Mouse (Mus musculus): Measurements from ENCODE around the gene Pitpnc1. TPM values are rescaled to one million over a fixed set of nuclear protein-coding genes. Genes with fewer than 3 reads are reported as not detected.

The Pitpnc1 gene
- polyA plus RNA-seq, 1 experiment from 2014 or later = 19.6 TPM

DNA sequence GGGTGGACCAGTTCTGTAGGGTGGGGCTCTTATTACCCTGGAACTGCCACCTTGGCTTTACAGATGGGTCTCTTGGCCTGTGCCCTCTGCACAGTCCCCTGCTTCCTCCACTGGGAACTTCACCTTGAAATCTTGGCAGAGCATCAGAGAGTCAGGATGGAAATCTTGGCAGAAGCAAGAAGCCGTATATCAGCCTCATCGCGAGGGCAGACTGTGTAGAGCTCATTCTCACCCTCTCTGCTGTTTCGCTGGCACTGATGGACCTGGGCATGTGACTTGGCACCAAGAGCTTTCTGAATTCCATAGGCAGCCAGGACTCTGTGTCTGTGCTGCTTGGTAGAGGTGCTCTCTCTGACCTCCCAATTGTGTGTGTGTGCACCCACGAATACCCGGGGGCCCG lies 221.7 kb downstream of the Pitpnc1 start:
- Histone ChIP-seq H3K27me3 (ENCODE audit: insufficient read depth, low read length) (no peaks in the 10 kb centered on the region), H3K9me3 (replicated peaks; ENCODE audit: low read length) (no peaks in the 10 kb centered on the region), H3K36me3 (ENCODE audit: insufficient read depth, low read length) (0 out of 2 replicates have a peak, but pooled peaks cover 14% of the 10 kb centered on the region), H3K27ac (no peak overlapping the region), H3K4me1 (replicated peaks; ENCODE audit: insufficient read depth, low read length) (no peaks in the 10 kb centered on the region), H3K4me2 (ENCODE audit: low read length) (no peak overlapping the region), H3K9ac (ENCODE audit: low read depth, low read length) (no peak overlapping the region), H3K4me3 (replicated peaks; ENCODE audit: low read depth, low read length) (no peak overlapping the region)
- WGBS = 84% methylated on average over 7 of the region's 7 CpGs
- TF ChIP-seq CTCF (IDR thresholded peaks at IDR 0.05; ENCODE audit: low read depth) = no peak
- DNase-seq (ENCODE audit: low spot score) (no peak), ATAC-seq (replicated peaks; ENCODE audit: low FRiP score, low read depth) (no peak)

DNA sequence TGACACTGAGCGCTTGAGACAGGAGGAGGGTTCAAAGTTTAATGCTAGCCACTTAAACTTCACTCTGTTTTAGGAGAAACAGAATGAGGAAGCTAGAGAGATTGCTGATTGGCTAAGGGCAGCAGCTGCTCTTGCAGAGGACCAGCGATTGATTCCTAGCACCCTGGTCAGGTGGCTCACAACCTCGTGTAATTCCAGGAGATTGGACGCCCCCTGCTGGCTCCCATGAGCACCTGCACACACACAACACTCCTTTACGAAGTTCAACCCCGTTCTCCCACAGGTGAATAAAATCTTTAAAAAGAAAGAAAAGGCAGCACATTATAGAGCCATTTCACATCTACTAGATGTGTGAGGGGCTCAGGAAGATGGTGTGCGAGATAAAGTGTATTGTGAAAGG lies 224.8 kb downstream of the Pitpnc1 start:
- Histone ChIP-seq H3K36me3 (ENCODE audit: insufficient read depth, low read length) (0 out of 2 replicates have a peak, but pooled peaks cover under 1% of the 10 kb centered on the region), H3K4me1 (replicated peaks; ENCODE audit: insufficient read depth, low read length) (no peaks in the 10 kb centered on the region), H3K27ac (no peak overlapping the region), H3K9ac (ENCODE audit: low read depth, low read length) (no peak overlapping the region), H3K4me3 (replicated peaks; ENCODE audit: low read depth, low read length) (no peak overlapping the region), H3K4me2 (ENCODE audit: low read length) (no peak overlapping the region), H3K27me3 (ENCODE audit: insufficient read depth, low read length) (no peaks in the 10 kb centered on the region), H3K9me3 (replicated peaks; ENCODE audit: low read length) (no peaks in the 10 kb centered on the region)
- WGBS = 92% methylated on average over 7 of the region's 7 CpGs
- DNase-seq (ENCODE audit: low spot score) (no peak), ATAC-seq (replicated peaks; ENCODE audit: low FRiP score, low read depth) (no peak)
- no peak for TF ChIP-seq CTCF (IDR thresholded peaks at IDR 0.05; ENCODE audit: low read depth)

DNA sequence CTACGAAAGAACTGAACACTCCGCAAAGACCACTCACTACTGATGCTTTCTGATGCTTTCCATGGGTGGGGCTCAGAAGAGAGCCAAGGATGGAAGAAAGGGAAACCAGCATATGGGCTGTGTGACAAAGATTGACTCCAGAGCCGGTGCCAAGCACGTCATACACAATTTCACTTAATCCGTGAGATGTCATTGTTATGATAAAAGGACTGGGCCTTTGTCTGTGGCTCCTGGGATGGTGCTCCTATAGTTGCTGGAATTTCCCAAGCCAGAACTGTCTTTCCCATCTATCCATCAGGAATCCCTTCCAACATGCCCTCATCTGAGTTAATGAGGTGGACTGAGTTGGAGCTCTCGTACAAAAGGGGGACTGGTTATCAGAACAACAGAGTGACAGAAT lies 227.4 kb downstream of the Pitpnc1 start:
- no peak overlapping the region for H3K9ac ChIP-seq (ENCODE audit: low read depth, low read length)
- H3K4me2 ChIP-seq (ENCODE audit: low read length) = no peak overlapping the region
- H3K36me3 ChIP-seq (ENCODE audit: insufficient read depth, low read length) = no peaks in the 10 kb centered on the region
- 90% methylated on average over 6 of the region's 6 CpGs for WGBS
- TF ChIP-seq CTCF (IDR thresholded peaks at IDR 0.05; ENCODE audit: low read depth) = no peak
- H3K4me3 ChIP-seq (replicated peaks; ENCODE audit: low read depth, low read length) = no peak overlapping the region
- no peaks in the 10 kb centered on the region for H3K9me3 ChIP-seq (replicated peaks; ENCODE audit: low read length)
- no peaks in the 10 kb centered on the region for H3K4me1 ChIP-seq (replicated peaks; ENCODE audit: insufficient read depth, low read length)
- no peaks in the 10 kb centered on the region for H3K27me3 ChIP-seq (ENCODE audit: insufficient read depth, low read length)
- H3K27ac ChIP-seq = no peak overlapping the region
- no peak for ATAC-seq (replicated peaks; ENCODE audit: low FRiP score, low read depth)
- no peak for DNase-seq (ENCODE audit: low spot score)

DNA sequence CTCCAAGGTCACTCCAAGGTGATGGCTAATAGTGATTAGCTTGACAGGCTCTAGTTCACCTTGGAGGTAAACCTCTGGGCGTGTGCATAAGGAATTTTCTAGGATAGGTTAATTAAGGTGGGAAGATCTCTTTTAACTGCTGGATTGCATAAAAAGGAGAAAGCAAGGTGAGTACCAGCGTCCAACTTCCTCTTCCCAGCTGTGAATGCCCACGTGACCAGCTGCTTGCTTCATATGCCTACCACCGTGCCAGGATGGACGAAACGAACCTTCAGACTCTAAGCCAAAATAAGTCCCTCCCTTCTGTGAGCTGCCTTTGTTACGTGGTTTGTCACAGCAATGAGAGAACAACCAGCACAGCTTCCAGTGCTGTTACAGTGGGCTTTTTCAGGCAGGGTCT lies 228.8 kb downstream of the Pitpnc1 start:
- no peaks in the 10 kb centered on the region for H3K9me3 ChIP-seq (replicated peaks; ENCODE audit: low read length)
- H3K27ac ChIP-seq = no peak overlapping the region
- WGBS = 81% methylated on average over 7 of the region's 7 CpGs
- no peak overlapping the region for H3K4me2 ChIP-seq (ENCODE audit: low read length)
- no peak for TF ChIP-seq CTCF (IDR thresholded peaks at IDR 0.05; ENCODE audit: low read depth)
- DNase-seq (ENCODE audit: low spot score) (no peak), ATAC-seq (replicated peaks; ENCODE audit: low FRiP score, low read depth) (no peak)
- no peaks in the 10 kb centered on the region for H3K36me3 ChIP-seq (ENCODE audit: insufficient read depth, low read length)
- H3K9ac ChIP-seq (ENCODE audit: low read depth, low read length) = no peak overlapping the region
- no peaks in the 10 kb centered on the region for H3K4me1 ChIP-seq (replicated peaks; ENCODE audit: insufficient read depth, low read length)
- H3K27me3 ChIP-seq (ENCODE audit: insufficient read depth, low read length) = no peaks in the 10 kb centered on the region
- H3K4me3 ChIP-seq (replicated peaks; ENCODE audit: low read depth, low read length) = no peak overlapping the region

GRCm38 (mm10) chr11:107238506-107238905 lies 232.0 kb downstream of the Pitpnc1 start:
- Histone ChIP-seq H3K4me2 (ENCODE audit: low read length) (no peak overlapping the region), H3K9me3 (replicated peaks; ENCODE audit: low read length) (no peaks in the 10 kb centered on the region), H3K9ac (ENCODE audit: low read depth, low read length) (no peak overlapping the region), H3K36me3 (ENCODE audit: insufficient read depth, low read length) (no peaks in the 10 kb centered on the region), H3K4me3 (replicated peaks; ENCODE audit: low read depth, low read length) (no peak overlapping the region), H3K27me3 (ENCODE audit: insufficient read depth, low read length) (no peaks in the 10 kb centered on the region), H3K27ac (no peak overlapping the region), H3K4me1 (replicated peaks; ENCODE audit: insufficient read depth, low read length) (no peaks in the 10 kb centered on the region)
- no peak for DNase-seq (ENCODE audit: low spot score)
- WGBS = 92% methylated on average over 6 of the region's 6 CpGs
- no peak for TF ChIP-seq CTCF (IDR thresholded peaks at IDR 0.05; ENCODE audit: low read depth)
- ATAC-seq (replicated peaks; ENCODE audit: low FRiP score, low read depth) = no peak

GRCm38 (mm10) chr11:107237532-107237931 lies 233.0 kb downstream of the Pitpnc1 start:
- no peaks in the 10 kb centered on the region for H3K36me3 ChIP-seq (ENCODE audit: insufficient read depth, low read length)
- no peak overlapping the region for H3K4me2 ChIP-seq (ENCODE audit: low read length)
- H3K27ac ChIP-seq = no peak overlapping the region
- no peaks in the 10 kb centered on the region for H3K9me3 ChIP-seq (replicated peaks; ENCODE audit: low read length)
- H3K4me3 ChIP-seq (replicated peaks; ENCODE audit: low read depth, low read length) = no peak overlapping the region
- TF ChIP-seq CTCF (IDR thresholded peaks at IDR 0.05; ENCODE audit: low read depth) = no peak
- no peak for ATAC-seq (replicated peaks; ENCODE audit: low FRiP score, low read depth)
- 92% methylated on average over 4 of the region's 4 CpGs for WGBS
- H3K9ac ChIP-seq (ENCODE audit: low read depth, low read length) = no peak overlapping the region
- no peaks in the 10 kb centered on the region for H3K4me1 ChIP-seq (replicated peaks; ENCODE audit: insufficient read depth, low read length)
- no peaks in the 10 kb centered on the region for H3K27me3 ChIP-seq (ENCODE audit: insufficient read depth, low read length)
- no peak for DNase-seq (ENCODE audit: low spot score)

DNA sequence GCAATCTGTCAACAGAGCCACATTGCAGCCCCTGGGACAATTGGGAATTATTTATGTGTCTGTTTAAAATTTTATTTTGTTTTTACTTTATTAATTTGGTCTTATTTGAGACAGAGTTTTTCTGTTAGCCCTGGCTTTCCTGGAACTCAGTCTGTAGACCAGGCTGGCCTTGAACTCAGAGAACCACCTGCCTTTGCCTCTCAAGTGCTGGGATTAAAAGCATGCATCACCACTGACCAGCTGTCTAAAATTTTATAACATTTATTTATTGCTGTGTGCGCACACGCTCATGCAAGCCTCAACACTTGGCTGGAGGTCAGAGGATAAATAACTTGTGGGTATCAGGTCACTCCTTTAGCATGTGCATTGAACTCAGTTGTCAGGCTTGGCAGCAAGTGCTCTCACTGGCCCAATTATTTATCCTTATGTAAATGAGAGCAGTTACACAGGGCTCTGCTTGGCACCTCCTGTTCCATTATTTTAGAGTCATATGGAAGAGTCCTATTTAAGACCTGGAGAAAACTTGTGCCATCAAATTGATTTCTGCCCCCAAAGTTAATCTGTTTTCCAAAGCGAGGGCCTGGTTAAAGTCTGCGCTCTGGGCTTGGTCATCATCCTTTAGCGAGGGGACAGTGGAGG lies 237.1 kb downstream of the Pitpnc1 start:
- Histone ChIP-seq H3K9me3 (replicated peaks; ENCODE audit: low read length) (no peaks in the 10 kb centered on the region; the same call in 1 of the 2 replicates), H3K27me3 (ENCODE audit: insufficient read depth, low read length) (no peaks in the 10 kb centered on the region), H3K4me3 (replicated peaks; ENCODE audit: low read depth, low read length) (no peak overlapping the region), H3K4me2 (ENCODE audit: low read length) (no peak overlapping the region), H3K27ac (no peak overlapping the region), H3K36me3 (ENCODE audit: insufficient read depth, low read length) (0 out of 2 replicates have a peak, but pooled peaks cover 8% of the 10 kb centered on the region), H3K9ac (ENCODE audit: low read depth, low read length) (no peak overlapping the region), H3K4me1 (replicated peaks; ENCODE audit: insufficient read depth, low read length) (no peaks in the 10 kb centered on the region)
- no peak for DNase-seq (ENCODE audit: low spot score)
- TF ChIP-seq CTCF (IDR thresholded peaks at IDR 0.05; ENCODE audit: low read depth) = no peak
- ATAC-seq (replicated peaks; ENCODE audit: low FRiP score, low read depth) = no peak
- WGBS = 66% methylated on average over 5 of the region's 5 CpGs
